Mouse (Mus musculus) E14TG2a.4 (cell line): Measurements from ENCODE around the gene 4931406P16Rik.
"Not testable (repeated sequence)": the region's sequence is repeated elsewhere in the genome, so short reads cannot be mapped to it uniquely, and the experiment has no call there.

Source experiments
- H3K27me3 ChIP-seq: 2 replicates; pipeline ENCODE4 v1.6.1; 2014; ENCODE audit warnings: low read length, control low read depth; ENCODE audit not compliant: insufficient read depth
- H3K36me3 ChIP-seq: 2 replicates; pipeline ENCODE4 v1.6.1; 2014; ENCODE audit warnings: low read length, control low read depth; ENCODE audit not compliant: insufficient read depth
- H3K4me1 ChIP-seq: replicated peaks from 2 replicates; pipeline ENCODE4 v1.6.1; 2014; ENCODE audit warnings: low read depth, low read length, control low read depth
- H3K4me3 ChIP-seq: replicated peaks from 2 replicates; pipeline ENCODE4 v1.5.1; 2014; ENCODE audit warnings: mild to moderate bottlenecking, low read length
- H3K9me3 ChIP-seq: 2 replicates; pipeline ENCODE4 v1.6.1; 2014; ENCODE audit warnings: low read length, control low read depth
- CTCF ChIP-seq: conservative IDR thresholded peaks from 2 replicates; pipeline ENCODE4 v1.5.1; 2014; ENCODE audit warnings: low read length
- NANOG ChIP-seq: IDR thresholded peaks from 2 replicates; pipeline ENCODE4 v1.6.1; 2014; ENCODE audit warnings: borderline replicate concordance, low read length, mixed read lengths
- POU5F1 ChIP-seq: IDR thresholded peaks from 2 replicates; pipeline ENCODE4 v1.6.1; 2014; ENCODE audit warnings: low read length, borderline replicate concordance

4931406P16Rik gene

GRCm38 (mm10) chr7:34208027-34208745, 105.2 kb downstream of the 4931406P16Rik start:
- TF ChIP-seq CTCF (peak; percentile 38), NANOG (no peak)
- H3K36me3 ChIP-seq: peaks cover 100% of the 10 kb centered on the region
- no peaks in the 10 kb centered on the region for H3K9me3 ChIP-seq
- no peaks in the 10 kb centered on the region for H3K27me3 ChIP-seq
- peaks cover 19% of the 10 kb centered on the region; the same call in 1 of the 2 replicates for H3K4me1 ChIP-seq
- H3K4me3 ChIP-seq: no peak overlapping the region

DNA sequence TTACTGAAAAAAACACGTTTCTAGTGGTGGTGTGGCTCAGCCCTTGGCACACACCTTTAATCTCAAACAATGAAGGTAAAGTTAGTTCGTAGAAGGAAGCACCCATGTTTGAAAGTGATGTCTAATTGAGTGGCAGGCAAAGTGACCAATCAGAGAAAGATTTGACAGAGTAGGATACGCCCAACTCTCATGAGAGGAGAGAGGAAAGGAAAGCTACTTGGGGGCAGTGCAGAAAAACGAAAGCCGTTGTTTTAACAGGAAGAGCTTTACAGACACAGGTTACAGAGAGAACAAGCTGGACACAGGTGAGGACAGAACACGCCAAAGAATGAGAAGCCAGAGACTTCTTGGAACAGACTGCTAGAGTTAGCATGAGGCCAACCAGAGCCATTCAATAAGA, 107.0 kb downstream of the 4931406P16Rik start:
- TF ChIP-seq NANOG: no peak
- TF ChIP-seq CTCF: no peak
- TF ChIP-seq POU5F1: no peak
- Histone ChIP-seq H3K9me3 (no peaks in the 10 kb centered on the region), H3K27me3 (no peaks in the 10 kb centered on the region), H3K36me3 (peaks cover 100% of the 10 kb centered on the region), H3K4me1 (peaks cover 22% of the 10 kb centered on the region; the same call in 1 of the 2 replicates), H3K4me3 (no peak overlapping the region)

DNA sequence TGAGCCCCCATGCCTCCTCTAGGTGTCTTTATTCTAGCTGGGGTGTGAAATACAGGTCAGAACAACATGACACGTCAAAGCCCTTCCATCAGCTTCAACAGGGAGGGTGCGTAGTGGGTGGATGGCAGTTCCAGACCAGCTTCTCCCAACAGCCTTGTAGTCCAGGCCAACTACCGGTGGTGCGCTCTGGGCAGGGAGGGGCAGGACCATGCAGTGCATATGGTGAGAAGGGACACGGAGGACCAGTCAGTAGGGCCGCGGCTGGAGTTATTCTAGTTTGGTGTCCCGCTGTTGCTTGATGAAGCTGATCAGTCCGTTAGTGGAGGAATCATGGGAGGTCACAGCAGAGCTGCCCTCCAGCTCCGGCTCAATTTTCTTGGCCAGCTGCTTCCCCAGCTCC, 111.2 kb downstream of the 4931406P16Rik start:
- not testable (repeated sequence) for H3K9me3 ChIP-seq, H3K27me3 ChIP-seq, H3K4me3 ChIP-seq
- Histone ChIP-seq H3K36me3 (peaks cover 69% of the 10 kb centered on the region), H3K4me1 (peaks cover 10% of the 10 kb centered on the region; the same call in 1 of the 2 replicates)

DNA sequence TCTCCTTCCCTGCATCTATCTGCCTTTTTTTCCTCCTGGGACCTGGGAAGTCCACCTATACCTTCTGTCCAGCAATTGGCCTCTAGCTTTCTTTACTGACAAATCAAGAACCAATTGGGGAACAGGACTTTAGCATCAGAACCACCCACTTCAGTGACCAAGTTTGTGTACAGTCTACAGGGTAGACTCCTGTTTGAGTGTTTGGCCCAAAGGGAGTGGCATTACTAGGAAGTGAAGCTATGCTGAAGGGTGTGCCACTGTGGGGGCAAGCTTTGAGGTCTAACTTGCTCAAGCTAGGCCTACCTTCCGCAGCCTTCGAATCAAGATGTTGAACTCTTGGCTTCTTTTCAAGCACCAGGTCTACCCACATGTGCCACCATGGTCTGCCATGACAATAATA, 112.5 kb downstream of the 4931406P16Rik start:
- Histone ChIP-seq H3K4me3 (no peak overlapping the region), H3K36me3 (peaks cover 56% of the 10 kb centered on the region), H3K4me1 (peaks cover 9% of the 10 kb centered on the region), H3K27me3 (no peaks in the 10 kb centered on the region), H3K9me3 (no peaks in the 10 kb centered on the region)
- TF ChIP-seq NANOG (no peak), POU5F1 (no peak), CTCF (no peak)

DNA sequence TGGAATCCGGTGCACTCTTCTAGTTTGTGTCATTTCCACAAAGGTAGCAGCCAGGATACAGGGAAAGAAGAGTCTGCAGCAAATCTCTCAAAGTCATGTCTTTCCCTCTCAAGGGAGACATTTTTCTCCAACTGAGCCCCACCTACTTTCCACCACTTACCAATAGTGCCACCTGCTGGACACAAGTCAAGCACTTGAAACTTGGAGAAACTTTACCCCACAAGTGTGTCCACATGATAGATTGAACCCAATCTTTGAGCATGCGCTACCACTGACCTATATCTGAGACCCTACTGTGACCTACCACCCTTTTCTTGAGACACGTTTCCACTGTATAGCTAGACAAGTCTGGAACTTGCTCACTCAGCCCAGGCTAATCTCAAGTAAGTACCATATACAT, 115.0 kb downstream of the 4931406P16Rik start:
- Histone ChIP-seq H3K4me1 (peaks cover 30% of the 10 kb centered on the region), H3K36me3 (peaks cover 52% of the 10 kb centered on the region), H3K4me3 (no peak overlapping the region), H3K27me3 (no peaks in the 10 kb centered on the region), H3K9me3 (no peaks in the 10 kb centered on the region)
- TF ChIP-seq POU5F1: no peak
- TF ChIP-seq CTCF: peak; percentile 68

DNA sequence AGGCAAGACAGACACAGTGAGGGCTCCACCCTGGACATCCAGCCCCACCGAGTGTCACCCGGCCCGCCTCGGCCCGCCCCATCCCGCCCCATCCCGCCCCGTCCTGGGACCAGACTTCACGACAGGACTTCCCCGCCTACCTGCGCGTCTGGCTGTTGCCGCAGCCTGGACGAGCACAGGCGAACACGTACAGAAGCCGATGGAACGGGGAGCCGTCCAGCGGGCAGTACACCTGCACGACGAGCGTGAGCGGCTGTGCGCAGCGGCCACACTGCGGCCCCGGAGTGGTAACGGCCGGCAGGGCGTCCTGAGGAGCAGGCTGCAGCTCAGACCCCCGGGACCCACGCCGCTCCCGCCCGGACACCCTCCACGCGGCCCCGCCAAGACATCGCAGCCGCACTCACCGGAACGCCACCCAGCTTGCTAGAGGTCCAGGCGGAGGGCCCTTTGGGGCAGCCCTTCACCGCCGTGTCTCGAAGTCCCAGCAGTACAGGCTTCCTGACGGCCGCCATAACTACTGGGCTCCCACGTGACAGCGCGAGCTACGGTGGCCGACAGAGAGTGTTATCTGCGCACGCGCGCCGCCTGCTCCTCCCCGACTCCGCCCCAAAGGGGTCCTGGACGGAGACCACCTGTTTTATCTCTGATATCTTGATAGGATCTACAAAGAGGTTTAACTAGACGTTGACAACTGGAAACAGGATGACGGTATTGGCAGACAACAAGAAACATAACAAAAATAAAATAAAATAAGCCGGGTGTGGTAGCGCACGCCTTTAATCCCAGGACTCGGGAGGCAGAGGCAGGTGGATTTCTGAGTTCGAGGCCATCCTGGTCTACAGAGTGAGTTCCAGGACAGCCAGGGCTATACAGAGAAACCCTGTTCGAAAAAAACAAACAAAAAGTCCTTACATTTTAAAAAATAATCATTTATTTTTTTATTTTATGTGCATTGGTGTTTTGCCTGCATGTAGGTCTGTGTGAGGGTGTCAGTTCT, 116.9 kb downstream of the 4931406P16Rik start, which contains the start of gene Pdcd2l:
Pdcd2l (minus strand) TSS at position 530 of the 997 bp plus-strand sequence.
- peaks cover 51% of the 10 kb centered on the region for H3K36me3 ChIP-seq
- H3K9me3 ChIP-seq: no peaks in the 10 kb centered on the region
- no peaks in the 10 kb centered on the region for H3K27me3 ChIP-seq
- H3K4me1 ChIP-seq: peaks cover 33% of the 10 kb centered on the region
- H3K4me3 ChIP-seq: peak within 1 kb of the TSS; percentile 100
- TF ChIP-seq NANOG (no peak), CTCF (no peak), POU5F1 (no peak)

- H3K27me3 ChIP-seq: no peaks in the 10 kb centered on the region
- H3K36me3 ChIP-seq: peaks cover 50% of the 10 kb centered on the region
- TF ChIP-seq POU5F1 (no peak), NANOG (no peak), CTCF (peak; percentile 60)
- peaks cover 33% of the 10 kb centered on the region for H3K4me1 ChIP-seq
- peak overlapping the region; percentile 100 for H3K4me3 ChIP-seq
- no peaks in the 10 kb centered on the region for H3K9me3 ChIP-seq
Measured at GRCm38 (mm10) chr7:34195632-34196031, 117.7 kb downstream of the 4931406P16Rik start.

GRCm38 (mm10) chr7:34192825-34193224, 120.5 kb downstream of the 4931406P16Rik start:
- TF ChIP-seq CTCF: no peak
- no peak for TF ChIP-seq NANOG
- no peak for TF ChIP-seq POU5F1
- Histone ChIP-seq H3K36me3 (peaks cover 68% of the 10 kb centered on the region), H3K4me3 (no peak overlapping the region), H3K27me3 (no peaks in the 10 kb centered on the region), H3K9me3 (no peaks in the 10 kb centered on the region), H3K4me1 (peaks cover 33% of the 10 kb centered on the region)
